Comparison of ENCODE assay signal across 12 mouse cellular contexts in the genomic region with DNA sequence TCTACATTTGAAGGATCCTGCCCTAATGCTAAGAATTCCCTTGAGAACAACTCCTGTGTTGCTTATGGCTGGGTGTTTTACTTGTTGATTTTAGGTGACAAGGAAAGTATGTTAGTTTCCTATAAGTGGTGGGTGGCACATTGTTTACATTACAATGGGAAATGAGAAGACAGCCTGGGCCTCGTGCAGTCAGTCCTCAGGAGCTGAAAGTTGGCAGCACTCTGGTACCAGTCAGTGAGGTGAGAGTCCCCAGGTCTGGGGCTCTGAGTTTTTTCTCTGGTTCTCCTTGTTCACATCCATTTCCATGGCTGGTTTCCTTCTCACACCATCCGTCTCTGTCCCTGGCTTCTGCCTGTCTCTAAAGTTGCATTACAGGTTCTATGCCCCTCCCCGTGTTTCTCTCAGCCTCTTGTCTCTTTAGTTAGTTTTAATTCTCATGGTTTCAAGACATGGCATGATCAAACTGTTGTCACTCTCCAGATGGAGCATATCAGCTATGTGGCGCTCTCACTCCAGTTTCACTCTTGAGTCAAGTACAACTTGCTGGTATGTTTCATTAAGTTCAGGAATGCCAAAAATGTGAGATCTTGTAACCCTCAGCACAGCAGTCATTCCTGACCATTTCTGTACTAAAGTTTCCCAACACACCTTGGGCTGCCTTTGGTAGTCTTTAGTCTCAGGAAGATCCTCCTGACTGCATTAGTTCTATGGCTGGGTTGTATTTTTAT. TPM values are rescaled to one million over a fixed set of nuclear protein-coding genes. Genes with fewer than 3 reads are reported as not detected.
DNase-seq lines count a peak whose midpoint lies in the region; ATAC-seq and TF ChIP-seq lines count a peak whose summit lies in the region.
"Had no signal": no experiment of that assay in that cellular context is flagged by ENCODE, and none has a peak within 500 bp of the region (broad histone marks: within the 10 kb centered on the region; RNA-seq: fewer than 3 reads in every experiment).

No protein-coding gene starts in this region.

- TF ChIP-seq CTCF in lung, postnatal 0 days (IDR thresholded peaks at IDR 0.05) = peak; percentile 43

- peak; percentile 30 for DNase-seq in cerebellum, adult 9-11 months
- no peak for DNase-seq in cerebellum, postnatal 36 days
- peak; percentile 64 for DNase-seq in Muller cell, postnatal 12 days (ENCODE audit: inconsistent ontology term)
- peak; percentile 93 for DNase-seq in lung, postnatal 0 days (ENCODE audit: low spot score)
- no peak for DNase-seq in spleen, postnatal 14 days (ENCODE audit: low spot score in 2 of 2)
- no peak for DNase-seq in ovary, postnatal 14 days (ENCODE audit: low spot score)
- DNase-seq in forebrain, embryonic 14.5 days (ENCODE audit: low spot score) = no peak
- DNase-seq: gastrocnemius, postnatal 25 days had no signal

- ATAC-seq in kidney, embryonic 16.5 days (ENCODE audit: low FRiP score, low TSS enrichment) = no peak
- peak; percentile 87 for ATAC-seq in lung, postnatal 0 days
- ATAC-seq in forebrain, embryonic 14.5 days = no peak

- peak; percentile 98 for TF ChIP-seq EP300 in lung, postnatal 0 days (IDR thresholded peaks at IDR 0.05)

- H3K36me3 ChIP-seq in kidney, embryonic 16.5 days (ENCODE audit: insufficient read depth, low read length) = no peaks in the 10 kb centered on the region
- no peaks in the 10 kb centered on the region for H3K36me3 ChIP-seq in lung, postnatal 0 days (ENCODE audit: insufficient read depth, low read length)
- H3K36me3 ChIP-seq in forebrain, embryonic 14.5 days (ENCODE audit: control insufficient read depth, insufficient read depth, low read length) = no peaks in the 10 kb centered on the region
- H3K36me3 ChIP-seq: hindbrain, embryonic 10.5 days; limb, embryonic 13.5 days; neural tube, embryonic 12.5 days had no signal

- H3K9ac ChIP-seq in kidney, embryonic 16.5 days (replicated peaks; ENCODE audit: low read length) = no peak overlapping the region
- no peak overlapping the region for H3K9ac ChIP-seq in lung, postnatal 0 days (replicated peaks; ENCODE audit: low read depth)
- H3K9ac ChIP-seq in forebrain, embryonic 14.5 days (ENCODE audit: low read length) = no peak overlapping the region
- H3K9ac ChIP-seq: limb, embryonic 13.5 days; neural tube, embryonic 12.5 days had no signal

- H3K4me2 ChIP-seq in kidney, embryonic 16.5 days (replicated peaks; ENCODE audit: low read depth, low read length) = no peak overlapping the region
- H3K4me2 ChIP-seq in lung, postnatal 0 days (replicated peaks; ENCODE audit: low read depth, low read length) = no peak overlapping the region
- no peak overlapping the region for H3K4me2 ChIP-seq in forebrain, embryonic 14.5 days (ENCODE audit: low read length)
- H3K4me2 ChIP-seq: limb, embryonic 13.5 days; neural tube, embryonic 12.5 days had no signal

- no peaks in the 10 kb centered on the region for H3K27me3 ChIP-seq in kidney, embryonic 16.5 days (ENCODE audit: insufficient read depth, low read length)
- no peaks in the 10 kb centered on the region for H3K27me3 ChIP-seq in lung, postnatal 0 days (replicated peaks; ENCODE audit: insufficient read depth, low read length)
- no peaks in the 10 kb centered on the region for H3K27me3 ChIP-seq in forebrain, embryonic 14.5 days (replicated peaks; ENCODE audit: control insufficient read depth, insufficient read depth, low read length)
- H3K27me3 ChIP-seq: limb, embryonic 13.5 days; neural tube, embryonic 12.5 days had no signal

- no peaks in the 10 kb centered on the region for H3K9me3 ChIP-seq in kidney, embryonic 16.5 days (ENCODE audit: low read length)
- H3K9me3 ChIP-seq in lung, postnatal 0 days (ENCODE audit: low read length) = no peaks in the 10 kb centered on the region
- H3K9me3 ChIP-seq in forebrain, embryonic 14.5 days (replicated peaks; ENCODE audit: control insufficient read depth, low read length) = no peaks in the 10 kb centered on the region
- H3K9me3 ChIP-seq: hindbrain, embryonic 10.5 days; limb, embryonic 13.5 days; neural tube, embryonic 12.5 days had no signal

- peak overlapping the region; percentile 61 for H3K27ac ChIP-seq in kidney, embryonic 16.5 days (ENCODE audit: low read length)
- H3K27ac ChIP-seq in lung, postnatal 0 days (ENCODE audit: low read length) = peak overlapping the region; percentile 65
- H3K27ac ChIP-seq in forebrain, embryonic 14.5 days (ENCODE audit: low read depth, low read length) = no peak overlapping the region
- H3K27ac ChIP-seq: hindbrain, embryonic 10.5 days; limb, embryonic 13.5 days; neural tube, embryonic 12.5 days had no signal

- 39% methylated on average over 4 of the region's 4 CpGs for WGBS in kidney, embryonic 16.5 days
- 26% methylated on average over 4 of the region's 4 CpGs for WGBS in lung, postnatal 0 days
- 68% methylated on average over 4 of the region's 4 CpGs for WGBS in forebrain, embryonic 14.5 days

- peaks cover 12% of the 10 kb centered on the region for H3K4me1 ChIP-seq in kidney, embryonic 16.5 days (ENCODE audit: insufficient read depth, low read length)
- H3K4me1 ChIP-seq in lung, postnatal 0 days (ENCODE audit: insufficient read depth, low read depth, low read length) = peaks cover 3% of the 10 kb centered on the region; the same call in 1 of the 2 replicates
- H3K4me1 ChIP-seq in forebrain, embryonic 14.5 days (ENCODE audit: control insufficient read depth, insufficient read depth, low read length) = no peaks in the 10 kb centered on the region
- H3K4me1 ChIP-seq: limb, embryonic 13.5 days had no signal

- H3K4me3 ChIP-seq in kidney, embryonic 16.5 days (ENCODE audit: low read length) = no peak overlapping the region
- H3K4me3 ChIP-seq in lung, postnatal 0 days (ENCODE audit: low read depth, low read length) = no peak overlapping the region
- no peak overlapping the region for H3K4me3 ChIP-seq in forebrain, embryonic 14.5 days (ENCODE audit: low read depth, low read length)
- H3K4me3 ChIP-seq: hindbrain, embryonic 10.5 days; limb, embryonic 13.5 days; neural tube, embryonic 12.5 days had no signal

RNA-seq across cellular contexts. Expression of gene Exph5, which starts 24.1 kb away (rescaled TPM):
- polyA plus RNA-seq in kidney, embryonic 16.5 days (2015; fragmentation: Nextera tagmentation; extraction: Ambion mirVana) = 2.2 and 3.3 TPM in 2 replicates
- 7.2 and 8.1 TPM in 2 replicates for polyA plus RNA-seq in lung, postnatal 0 days (2015; fragmentation: Nextera tagmentation; extraction: Ambion mirVana)
- 0.05 and 0.19 TPM in 2 replicates for polyA plus RNA-seq in forebrain, embryonic 14.5 days (2014; fragmentation: Nextera tagmentation; extraction: Ambion mirVana)

RNA-seq across cellular contexts. Expression of gene Kdelc2, which starts 58.3 kb away (rescaled TPM):
- 30.4 and 34.1 TPM in 2 replicates for polyA plus RNA-seq in kidney, embryonic 16.5 days (2015; fragmentation: Nextera tagmentation; extraction: Ambion mirVana)
- 30.2 and 37.3 TPM in 2 replicates for polyA plus RNA-seq in lung, postnatal 0 days (2015; fragmentation: Nextera tagmentation; extraction: Ambion mirVana)
- 3.3 and 5.1 TPM in 2 replicates for polyA plus RNA-seq in forebrain, embryonic 14.5 days (2014; fragmentation: Nextera tagmentation; extraction: Ambion mirVana)

Comparison
In these comparisons a context has a peak if more than half of its experiments do, and no peak if none do; other contexts are left out.
1. DNase-seq: peak in cerebellum, adult 9-11 months (single experiment), Muller cell, postnatal 12 days (single experiment) and lung, postnatal 0 days (single experiment); none in cerebellum, postnatal 36 days (0 of 2), spleen, postnatal 14 days (0 of 2), ovary, postnatal 14 days (single experiment) and forebrain, embryonic 14.5 days (single experiment).